Mouse (Mus musculus) activated CD4-positive, CD25-positive, alpha-beta regulatory T cell, adult 4 months (primary cell): ENCODE measurements around the gene Vmn1r90. TPM values are rescaled to one million over a fixed set of nuclear protein-coding genes. Genes with fewer than 3 reads are reported as not detected.
"Not testable (repeated sequence)": the region's sequence is repeated elsewhere in the genome, so short reads cannot be mapped to it uniquely, and the experiment has no call there.

Source experiments
- ATAC-seq: one replicate; pipeline ENCODE4 v1.8.0; 2017
- polyA plus RNA-seq, 2 experiments: library from polyadenylated mRNA; unstranded; fragments of 100-300 nt; shearing (Covaris generic); gene quantifications; one replicate each; pipeline ENCODE4 v1.2.1; 2017

Gene Vmn1r90
- not detected for polyA plus RNA-seq

DNA sequence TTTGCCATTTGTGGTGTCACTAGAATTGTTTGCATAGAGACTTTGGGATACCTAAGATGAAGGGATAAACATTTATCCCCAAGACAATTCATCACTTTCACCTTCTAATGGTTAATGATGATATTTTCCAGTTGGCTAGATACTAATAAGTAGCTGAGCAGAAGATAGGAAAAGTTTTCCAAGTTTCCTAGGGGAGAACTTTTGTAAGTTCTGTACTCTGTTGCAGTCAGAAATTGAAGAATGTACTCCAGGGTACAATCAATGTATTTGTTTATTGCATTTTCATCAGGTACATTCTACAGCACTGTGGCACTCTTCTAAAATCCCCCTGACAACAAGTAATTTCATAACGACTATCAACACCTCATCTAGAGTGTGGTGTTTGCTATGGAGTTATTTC lies at the start of gene Vmn1r90:
Vmn1r90 (minus strand) TSS at position 101 of the 400 bp plus-strand sequence.
- ATAC-seq: no peak

DNA sequence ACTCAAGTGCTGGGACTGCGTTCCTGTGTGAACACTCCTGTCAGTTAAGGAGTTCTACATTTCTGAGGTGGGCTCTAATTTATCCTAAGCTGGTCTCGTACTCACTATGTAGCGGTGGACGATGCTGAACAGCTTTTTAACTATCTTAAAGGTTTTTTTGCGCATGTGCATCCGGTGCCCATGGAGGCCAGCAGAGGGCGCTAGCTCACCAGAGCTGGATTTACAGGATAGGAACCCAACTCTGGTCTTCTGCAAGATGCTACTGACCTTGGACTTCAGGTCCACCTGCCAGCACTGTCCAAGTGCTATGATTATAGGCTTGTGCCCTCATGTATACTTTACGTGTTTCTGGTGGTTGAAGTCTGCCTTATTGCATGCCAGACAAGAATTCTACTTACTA lies 29.7 kb upstream of the Vmn1r90 start:
- ATAC-seq: not testable (repeated sequence)

DNA sequence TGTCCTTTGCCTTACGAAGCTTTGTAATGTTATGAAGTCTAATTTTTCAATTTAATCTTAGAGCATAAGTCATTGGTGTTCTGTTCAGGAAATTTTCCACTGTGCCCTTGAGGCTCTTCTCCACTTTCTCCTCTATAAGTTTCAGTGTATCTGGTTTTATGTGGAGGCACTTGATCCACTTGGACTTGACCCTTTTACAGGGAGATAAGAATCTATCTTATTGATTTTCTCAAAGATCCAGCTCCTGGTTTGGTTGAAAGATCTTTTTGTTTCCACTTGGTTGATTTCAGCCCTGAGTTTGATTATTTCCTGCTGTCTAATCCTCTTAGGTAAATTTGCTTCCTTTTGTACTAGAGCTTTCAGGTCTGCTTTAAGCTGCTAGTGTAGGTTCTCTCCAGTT lies 11.0 kb downstream of the Vmn1r90 start:
- no peak for ATAC-seq

DNA sequence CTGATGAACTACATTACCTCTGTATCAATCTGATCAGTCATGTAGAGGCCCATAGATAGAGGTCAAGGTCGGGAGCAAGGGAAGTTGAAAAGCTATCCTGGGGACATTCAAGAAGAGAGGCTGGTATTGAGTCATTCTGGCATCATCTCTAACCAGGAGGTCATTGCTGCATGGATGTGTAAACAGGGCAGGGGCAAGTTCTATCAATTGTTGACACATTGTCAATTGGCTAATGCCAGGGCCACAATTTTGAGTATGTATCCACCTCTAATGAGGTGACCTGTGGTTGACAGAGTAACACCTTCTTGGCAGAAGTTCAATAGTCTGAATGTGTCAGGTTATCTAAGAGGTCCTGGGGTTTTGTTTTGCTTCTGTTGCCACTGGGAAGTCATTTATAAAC lies 38.0 kb downstream of the Vmn1r90 start:
- no peak for ATAC-seq

DNA sequence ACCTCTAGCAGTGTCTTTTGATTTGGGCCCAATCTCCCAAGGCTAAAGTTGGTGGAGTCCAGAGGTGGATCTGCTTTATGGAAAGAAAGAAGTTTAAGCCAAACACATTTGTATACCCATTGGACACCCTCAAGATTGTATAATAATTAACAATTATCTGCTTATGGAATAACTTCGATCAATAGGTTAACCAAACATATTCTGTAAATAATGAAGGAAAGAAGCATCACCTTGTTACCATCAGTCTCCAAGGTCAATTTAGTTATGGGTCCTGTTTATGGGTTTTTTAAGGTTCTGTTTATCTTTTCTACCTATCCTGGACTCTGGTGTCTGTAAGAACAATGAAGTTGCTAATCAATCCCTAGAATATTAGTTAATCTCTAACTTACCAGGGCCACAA lies 40.7 kb downstream of the Vmn1r90 start:
- ATAC-seq: no peak

DNA sequence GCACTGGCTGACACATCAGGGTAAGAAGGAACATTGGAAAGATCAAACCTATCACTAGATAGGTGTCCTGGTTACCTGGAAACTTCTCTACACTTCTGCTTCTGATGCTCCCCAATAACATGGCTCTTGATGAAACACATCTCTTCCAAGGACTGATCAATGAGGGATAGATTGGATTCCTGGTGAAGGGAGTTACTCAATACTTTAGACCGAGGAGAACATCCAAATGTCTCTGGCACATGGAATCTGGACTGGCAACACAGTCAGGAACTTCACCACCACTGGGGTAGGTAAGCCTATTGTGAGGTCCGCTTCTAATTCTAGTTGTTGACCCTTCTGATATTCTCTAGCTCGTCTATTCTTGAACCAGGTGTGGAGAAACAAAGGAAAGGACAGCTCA lies 45.0 kb downstream of the Vmn1r90 start:
- ATAC-seq: no peak

Other genes with a start within 250 kb of the Vmn1r90 start
- under 1 TPM in 1 of 2 experiments, not detected in 1; 0.38 TPM for gene Obox8, start 229.9 kb downstream of the Vmn1r90 start, polyA plus RNA-seq
- gene Sult2a8, start 116.7 kb downstream of the Vmn1r90 start, polyA plus RNA-seq: not detected
- gene Sult2a7, start 69.3 kb downstream of the Vmn1r90 start, polyA plus RNA-seq: not detected
- under 1 TPM in 1 of 2 experiments, not detected in 1; 0.32 TPM for gene Obox7, start 96.0 kb upstream of the Vmn1r90 start, polyA plus RNA-seq